Mouse (Mus musculus) testis, adult 2 months (tissue): ENCODE results near the gene St6galnac3.

ENCODE experiments used
- CTCF ChIP-seq: fragments of 200-500 bp; IDR thresholded peaks from 2 replicates; pipeline ENCODE4 v1.5.1; 2012; ENCODE audit warnings: low read depth, mild to moderate bottlenecking, inconsistent platforms, low read length, moderate library complexity; ENCODE audit not compliant: control insufficient read depth, insufficient read depth, insufficient replicate concordance
- POLR2A ChIP-seq: fragments of 200-500 bp; IDR thresholded peaks from 2 replicates; pipeline ENCODE4 v1.6.1; 2012; ENCODE audit warnings: low read depth, mild to moderate bottlenecking, inconsistent platforms, low read length, moderate library complexity; ENCODE audit not compliant: control insufficient read depth

- TF ChIP-seq POLR2A, result no peak
- TF ChIP-seq CTCF, result no peak
These were observed 43.3 kb downstream of the St6galnac3 start for GRCm38 (mm10) chr3:153681720-153682119.
